Mouse (Mus musculus): ENCODE data around the gene Tmc7.

- TF ChIP-seq POLR2A (IDR thresholded peaks at IDR 0.05; ENCODE audit: control insufficient read depth, low read depth, low read length) (no peak), CTCF (IDR thresholded peaks at IDR 0.05; ENCODE audit: control insufficient read depth, insufficient read depth, insufficient replicate concordance, low read depth, low read length) (peak; percentile 95)
Measured at GRCm38 (mm10) chr7:118595228-118595627, 10.7 kb upstream of the Tmc7 start.

Data from testis, adult 2 months (tissue).